ENCODE assay signal across 1 mouse cellular context in genomic region chr8:106007891-106008290, GRCm38 (mm10).
TF ChIP-seq lines count a peak whose summit lies in the region.

No protein-coding gene starts in this region.

TF ChIP-seq in MEL, 35 proteins besides CTCF, POLR2A, EP300 and RAD21:
- TF ChIP-seq MYC (IDR thresholded peaks at IDR 0.05; ENCODE audit: low read depth, low read length) (0 out of 2 replicates have a peak, but pooled peaks have one; percentile 32), SMC3 (IDR thresholded peaks at IDR 0.05; ENCODE audit: low read depth, low read length) (peak; percentile 34)
